Mouse (Mus musculus) stomach, postnatal 0 days (tissue): Measurements from ENCODE around the gene Fyn. TPM values are rescaled to one million over a fixed set of nuclear protein-coding genes. Genes with fewer than 3 reads are reported as not detected.

Source experiments
- ATAC-seq: fragments of 200-750 bp; cut with Nextera tagmentation; 2 replicates; pipeline ENCODE4 v1.8.0; 2017; ENCODE audit not compliant: low FRiP score, low TSS enrichment
- DNase-seq: peaks from one replicate; pipeline ENCODE4 v3.0.0-alpha.2; 2016; ENCODE audit warnings: low spot score
- H3K27ac ChIP-seq: fragments of 300-500 bp; sonication (generic); replicated peaks from 2 replicates; pipeline ENCODE4 v1.5.1; 2014; ENCODE audit warnings: mild to moderate bottlenecking, control low read depth
- H3K27me3 ChIP-seq: fragments of 300-500 bp; sonication (generic); 2 replicates; pipeline ENCODE4 v1.6.1; 2014; ENCODE audit warnings: low read length; ENCODE audit not compliant: control insufficient read depth, insufficient read depth
- H3K36me3 ChIP-seq: fragments of 300-500 bp; sonication (generic); 2 replicates; pipeline ENCODE4 v1.6.1; 2014; ENCODE audit warnings: low read length, mixed read lengths; ENCODE audit not compliant: control insufficient read depth, insufficient read depth
- H3K4me1 ChIP-seq: fragments of 300-500 bp; sonication (generic); replicated peaks from 2 replicates; pipeline ENCODE4 v1.6.1; 2014; ENCODE audit warnings: antibody characterized with exemption; ENCODE audit not compliant: control insufficient read depth, insufficient read depth
- H3K4me2 ChIP-seq: fragments of 300-500 bp; sonication (generic); replicated peaks from 2 replicates; pipeline ENCODE4 v1.6.1; 2014; ENCODE audit warnings: low read depth, mild to moderate bottlenecking, control low read depth, moderate library complexity
- H3K4me3 ChIP-seq: fragments of 300-500 bp; sonication (generic); 2 replicates; pipeline ENCODE4 v1.5.1; 2014; ENCODE audit warnings: low read depth, low read length, control low read depth
- H3K9ac ChIP-seq: fragments of 300-500 bp; sonication (generic); 2 replicates; pipeline ENCODE4 v1.6.1; 2014; ENCODE audit warnings: mild to moderate bottlenecking, low read length, control low read depth, mixed read lengths
- H3K9me3 ChIP-seq: fragments of 300-500 bp; sonication (generic); 2 replicates; pipeline ENCODE4 v1.6.1; 2016; ENCODE audit warnings: low read length; ENCODE audit not compliant: control insufficient read depth
- CTCF ChIP-seq: IDR thresholded peaks from 2 replicates; pipeline ENCODE4 v1.5.1; 2016; ENCODE audit warnings: antibody characterized with exemption, low read depth, mild to moderate bottlenecking, moderate library complexity
- EP300 ChIP-seq: optimal IDR thresholded peaks from 2 replicates; pipeline ENCODE3; 2016; ENCODE audit warnings: antibody characterized with exemption
- WGBS: fragments of 180-500 bp; shearing (Covaris S2); extraction: QIAGEN DNeasy Blood & Tissue Kit; methylation state at CpG from one replicate; pipeline ENCODE4 v1.1.7; 2014; 5-methylcytosine and 5-hydroxymethylcytosine counted together
- polyA plus RNA-seq: library from polyadenylated mRNA; unstranded; fragments of >200 nt; fragmentation: Nextera tagmentation; extraction: Ambion mirVana; gene quantifications from 2 replicates; pipeline ENCODE4 v1.2.1, GENCODE M21; 2015

Gene Fyn
- polyA plus RNA-seq, 1 experiment from 2014 or later = 12.5 TPM

DNA sequence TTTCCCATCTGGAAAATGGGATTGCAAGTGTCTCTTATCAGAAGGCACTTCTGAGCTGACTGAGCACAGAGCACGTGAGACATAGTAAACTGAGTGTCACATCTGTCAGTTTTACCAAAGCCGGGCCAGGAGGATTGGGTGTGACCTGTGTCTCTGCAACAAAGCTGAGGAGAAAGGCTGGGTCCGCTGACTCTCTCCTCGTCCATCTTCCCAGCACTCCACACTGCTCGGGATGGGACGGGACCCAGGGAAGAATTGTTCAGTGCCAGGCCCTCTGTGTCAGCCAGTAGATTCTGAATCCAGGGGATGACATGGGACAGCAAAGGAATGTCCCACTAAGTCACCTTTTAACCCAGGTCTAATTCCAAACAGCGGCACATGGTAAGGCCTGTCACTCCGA is 211.8 kb downstream of the Fyn start:
- Histone ChIP-seq H3K4me2 (no peak overlapping the region), H3K27ac (no peak overlapping the region), H3K9ac (no peak overlapping the region), H3K36me3 (no peaks in the 10 kb centered on the region), H3K9me3 (no peaks in the 10 kb centered on the region), H3K4me3 (no peak overlapping the region), H3K27me3 (no peaks in the 10 kb centered on the region), H3K4me1 (no peaks in the 10 kb centered on the region)
- DNase-seq (no peak), ATAC-seq (no peak)
- no peak for TF ChIP-seq CTCF
- no peak for TF ChIP-seq EP300
- 68% methylated on average over 8 of the region's 8 CpGs for WGBS

DNA sequence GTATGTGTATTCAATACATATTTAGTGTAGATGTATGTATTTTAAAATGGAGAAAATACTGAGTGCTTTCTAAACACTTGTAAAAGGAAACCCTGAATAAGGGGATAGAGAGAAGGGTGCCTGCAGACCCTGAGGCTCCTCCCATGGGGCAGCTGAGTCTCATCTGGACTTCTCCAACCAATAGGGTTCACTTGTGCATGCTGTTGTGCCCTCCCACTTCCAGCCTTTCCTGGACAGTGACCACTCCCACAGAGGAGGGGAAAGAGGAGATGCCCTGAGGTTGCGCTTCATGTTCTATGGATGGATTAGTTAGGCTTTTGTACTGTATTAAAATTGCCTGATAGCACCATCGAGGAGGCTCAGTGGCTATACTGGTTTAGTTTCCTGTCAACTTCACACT is 213.7 kb downstream of the Fyn start:
- no peak for DNase-seq
- no peaks in the 10 kb centered on the region for H3K9me3 ChIP-seq
- H3K4me1 ChIP-seq = 0 out of 2 replicates have a peak, but pooled peaks cover 3% of the 10 kb centered on the region
- no peak overlapping the region for H3K27ac ChIP-seq
- TF ChIP-seq EP300 (no peak), CTCF (no peak)
- no peaks in the 10 kb centered on the region for H3K36me3 ChIP-seq
- no peak overlapping the region for H3K4me2 ChIP-seq
- H3K27me3 ChIP-seq = no peaks in the 10 kb centered on the region
- 63% methylated on average over 2 of the region's 2 CpGs for WGBS
- H3K4me3 ChIP-seq = no peak overlapping the region
- no peak for ATAC-seq
- no peak overlapping the region for H3K9ac ChIP-seq

DNA sequence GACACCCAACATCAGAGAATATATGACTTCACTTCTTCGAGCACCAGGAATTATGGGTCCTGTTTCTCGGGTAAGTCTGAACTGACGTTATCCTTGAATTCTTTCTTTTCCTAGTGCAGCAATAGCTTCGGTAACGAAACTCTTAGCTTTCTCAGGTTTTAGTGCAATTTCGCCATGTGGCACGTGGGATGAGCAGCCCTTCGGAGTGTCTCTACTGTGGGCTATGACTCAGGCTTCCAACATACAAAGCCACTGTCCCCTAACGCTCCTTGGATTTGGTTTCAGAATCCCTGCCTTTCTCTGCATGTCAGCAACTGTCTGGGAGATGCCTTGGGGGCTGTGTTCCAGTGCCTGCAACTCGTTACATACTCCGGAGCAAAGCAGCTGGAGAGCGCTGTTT is 215.1 kb downstream of the Fyn start:
- H3K4me1 ChIP-seq = 0 out of 2 replicates have a peak, but pooled peaks cover 3% of the 10 kb centered on the region
- no peak overlapping the region for H3K4me2 ChIP-seq
- H3K27me3 ChIP-seq = no peaks in the 10 kb centered on the region
- DNase-seq (no peak), ATAC-seq (no peak)
- H3K36me3 ChIP-seq = no peaks in the 10 kb centered on the region
- no peaks in the 10 kb centered on the region for H3K9me3 ChIP-seq
- TF ChIP-seq CTCF = no peak
- TF ChIP-seq EP300 = no peak
- no peak overlapping the region for H3K9ac ChIP-seq
- WGBS = 81% methylated on average over 12 of the region's 12 CpGs
- no peak overlapping the region for H3K4me3 ChIP-seq
- no peak overlapping the region for H3K27ac ChIP-seq

DNA sequence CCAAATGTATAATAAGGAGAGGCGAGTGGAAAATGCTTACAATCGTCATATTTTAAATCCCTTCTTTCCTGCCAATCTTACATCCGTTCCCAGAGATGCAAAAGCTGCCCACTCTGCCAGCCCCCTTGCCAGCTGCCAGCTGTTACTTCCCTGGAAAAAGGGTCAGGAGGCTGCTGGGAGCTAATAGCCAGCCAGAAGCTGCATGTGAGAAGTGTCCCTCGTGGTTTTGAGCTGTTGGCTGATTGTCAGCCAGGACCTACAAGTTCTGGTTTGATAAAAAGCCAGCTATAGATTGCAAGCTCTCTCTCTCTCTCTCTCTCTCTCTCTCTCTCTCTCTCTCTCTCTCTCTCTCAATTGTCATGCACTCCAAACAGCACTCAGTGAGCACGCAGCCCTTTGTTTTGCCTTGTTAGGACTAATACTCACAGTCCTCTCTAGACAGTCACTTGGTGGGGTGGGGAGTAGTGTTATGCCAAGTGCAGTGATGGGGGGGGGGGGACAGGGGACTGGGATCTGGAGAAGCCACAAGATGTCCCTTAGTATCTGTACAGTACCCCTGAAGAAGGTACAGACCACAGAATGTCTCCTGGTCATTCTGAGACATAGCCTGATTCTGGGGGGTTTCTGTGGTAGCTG is 218.8 kb downstream of the Fyn start:
- Histone ChIP-seq H3K9me3 (no peaks in the 10 kb centered on the region), H3K9ac (no peak overlapping the region), H3K4me2 (no peak overlapping the region), H3K4me3 (no peak overlapping the region), H3K27ac (no peak overlapping the region), H3K27me3 (no peaks in the 10 kb centered on the region), H3K36me3 (no peaks in the 10 kb centered on the region), H3K4me1 (0 out of 2 replicates have a peak, but pooled peaks cover 3% of the 10 kb centered on the region)
- TF ChIP-seq EP300 = no peak
- TF ChIP-seq CTCF = no peak
- DNase-seq (no peak), ATAC-seq (no peak)
- WGBS = 34% methylated on average over 5 of the region's 5 CpGs

DNA sequence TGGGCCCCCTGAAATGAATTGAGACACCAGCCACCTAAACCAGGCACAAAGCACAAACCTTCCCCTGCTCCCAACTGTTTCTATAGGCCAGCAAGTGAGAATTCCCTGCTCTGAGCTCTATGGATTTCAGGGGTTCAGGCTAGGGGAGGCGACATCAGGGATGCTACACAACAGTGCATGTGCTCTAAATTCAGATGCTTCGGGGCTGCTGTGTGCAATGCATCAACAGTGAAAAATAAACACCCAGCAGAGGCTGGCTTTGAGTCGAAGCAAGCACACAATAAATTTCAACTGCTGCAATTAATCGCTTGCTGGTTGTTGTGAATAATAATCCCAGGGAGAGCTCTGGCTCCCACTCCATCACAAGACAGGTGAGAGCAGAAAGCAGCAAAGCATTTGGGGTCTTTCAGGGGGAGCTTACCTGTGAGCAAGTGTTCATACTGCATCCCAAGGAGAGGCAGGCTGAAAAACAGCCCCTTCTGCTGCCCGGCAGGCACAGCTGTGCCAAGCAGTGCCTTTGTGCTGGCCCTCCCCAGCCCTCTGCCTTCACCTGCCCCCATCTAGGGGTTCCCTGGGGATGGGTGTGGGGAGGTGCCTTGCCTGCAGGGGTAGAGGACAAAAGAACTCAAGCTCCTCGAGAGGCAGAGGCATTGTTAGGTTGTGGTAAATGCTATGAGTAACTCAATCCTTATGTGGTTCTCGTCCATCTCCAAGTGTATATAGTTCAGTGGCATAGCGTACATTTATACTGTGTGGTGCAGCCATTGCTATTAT is 219.5 kb downstream of the Fyn start:
- Histone ChIP-seq H3K27ac (no peak overlapping the region), H3K9ac (no peak overlapping the region), H3K9me3 (no peaks in the 10 kb centered on the region), H3K4me1 (0 out of 2 replicates have a peak, but pooled peaks cover 3% of the 10 kb centered on the region), H3K4me2 (no peak overlapping the region), H3K36me3 (no peaks in the 10 kb centered on the region), H3K4me3 (no peak overlapping the region), H3K27me3 (no peaks in the 10 kb centered on the region)
- TF ChIP-seq CTCF (no peak), EP300 (no peak)
- WGBS = 56% methylated on average over 8 of the region's 8 CpGs
- no peak for DNase-seq
- no peak for ATAC-seq
